Mouse (Mus musculus): ENCODE measurements around the gene Fam136a.

- TF ChIP-seq CTCF (conservative IDR thresholded peaks at IDR 0.05; ENCODE audit: low read length) (no peak), POU5F1 (IDR thresholded peaks at IDR 0.05; ENCODE audit: borderline replicate concordance, low read length) (no peak)
Observed at GRCm38 (mm10) chr6:86371950-86372516, 6.6 kb downstream of the Fam136a start.

Data from E14TG2a.4 (cell line).